Mouse (Mus musculus) liver, adult 2 months (tissue): Measurements from ENCODE around the gene Ptprn2. TPM values are rescaled to one million over a fixed set of nuclear protein-coding genes. Genes with fewer than 3 reads are reported as not detected.
A peak's percentile ranks its signal among the peaks of the same experiment; 100 is the strongest.

Experiments used
- DNase-seq: peaks from one replicate; pipeline ENCODE4 v3.0.0-alpha.2; 2011; ENCODE audit warnings: low read depth, low spot score; ENCODE audit errors: extremely low read depth
- H3K27ac ChIP-seq: fragments of 200-500 bp; replicated peaks from 2 replicates; pipeline ENCODE4 v1.5.1; 2012; ENCODE audit warnings: low read depth, mild to moderate bottlenecking, control low read depth, inconsistent platforms, low read length; ENCODE audit not compliant: insufficient read depth
- H3K27me3 ChIP-seq: fragments of 200-500 bp; 2 replicates; pipeline ENCODE4 v1.6.1; 2012; ENCODE audit warnings: mild to moderate bottlenecking, moderate library complexity, low read length, inconsistent platforms; ENCODE audit not compliant: control insufficient read depth, insufficient read depth
- H3K36me3 ChIP-seq: fragments of 200-500 bp; 2 replicates; pipeline ENCODE4 v1.6.1; 2012; ENCODE audit warnings: low read length, inconsistent platforms; ENCODE audit not compliant: control insufficient read depth, insufficient read depth
- H3K4me1 ChIP-seq: fragments of 200-500 bp; 2 replicates; pipeline ENCODE4 v1.6.1; 2011; ENCODE audit warnings: low read length; ENCODE audit not compliant: control insufficient read depth, insufficient read depth
- H3K4me3 ChIP-seq: fragments of 200-500 bp; 2 replicates; pipeline ENCODE4 v1.5.1; 2011; ENCODE audit warnings: low read depth, mild to moderate bottlenecking, control low read depth, low read length, moderate library complexity; ENCODE audit not compliant: insufficient read depth
- H3K79me2 ChIP-seq: fragments of 200-500 bp; 2 replicates; pipeline ENCODE4 v1.6.1; 2012; ENCODE audit warnings: inconsistent platforms, mild to moderate bottlenecking, low read length, moderate library complexity; ENCODE audit not compliant: control insufficient read depth, insufficient read depth
- H3K9ac ChIP-seq: fragments of 200-500 bp; 2 replicates; pipeline ENCODE4 v1.6.1; 2012; ENCODE audit warnings: low read depth, mild to moderate bottlenecking, control low read depth, inconsistent platforms, low read length
- CTCF ChIP-seq: fragments of 200-500 bp; IDR thresholded peaks from 2 replicates; pipeline ENCODE4 v1.5.1; 2011; ENCODE audit warnings: low read depth, low read length, control low read depth
- POLR2A ChIP-seq: fragments of 200-500 bp; IDR thresholded peaks from 2 replicates; pipeline ENCODE4 v1.6.1; 2011; ENCODE audit warnings: low read length, control low read depth; ENCODE audit not compliant: insufficient read depth; ENCODE audit errors: extremely low read depth
- WGBS: fragments of 180-500 bp; shearing (Covaris S2); methylation state at CpG from one replicate; pipeline ENCODE4 v1.1.7; 2018; 5-methylcytosine and 5-hydroxymethylcytosine counted together
- polyA plus RNA-seq: library from polyadenylated mRNA; depleted of rRNA; stranded (reverse); fragments of >200 nt; gene quantifications from 2 replicates; pipeline ENCODE4 v1.2.3, GENCODE M21; 2012
- total RNA-seq: library from RNA; depleted of rRNA; stranded (reverse); fragments of >200 nt; gene quantifications from 2 replicates; pipeline ENCODE4 v1.2.3, GENCODE M21; 2014

Gene Ptprn2
- total and polyA plus RNA-seq, 2 experiments, result 0.06 TPM; not detected in 1

DNA sequence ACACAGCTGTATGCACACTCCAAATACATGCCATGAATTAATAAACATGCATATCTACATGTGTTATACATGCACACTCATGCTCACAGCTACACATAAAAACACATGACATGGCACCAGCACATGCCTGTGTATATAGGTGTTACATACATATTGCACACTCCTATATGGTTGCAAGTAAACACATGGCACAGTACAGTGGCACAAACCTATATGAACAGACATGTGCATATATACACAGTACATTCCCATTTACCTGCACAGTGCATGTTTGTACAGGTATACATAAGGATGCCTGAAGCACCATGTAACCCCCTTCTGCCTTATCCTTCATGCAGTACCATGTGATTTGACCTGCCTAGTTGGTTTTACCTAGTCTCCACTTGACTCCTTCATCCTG, 255.8 kb downstream of the Ptprn2 start:
- Histone ChIP-seq H3K4me1 (no peaks in the 10 kb centered on the region), H3K9ac (no peak overlapping the region), H3K4me3 (no peak overlapping the region), H3K36me3 (no peaks in the 10 kb centered on the region), H3K27ac (no peak overlapping the region), H3K27me3 (no peaks in the 10 kb centered on the region), H3K79me2 (no peaks in the 10 kb centered on the region)
- no peak for DNase-seq
- TF ChIP-seq CTCF (no peak), POLR2A (no peak)

DNA sequence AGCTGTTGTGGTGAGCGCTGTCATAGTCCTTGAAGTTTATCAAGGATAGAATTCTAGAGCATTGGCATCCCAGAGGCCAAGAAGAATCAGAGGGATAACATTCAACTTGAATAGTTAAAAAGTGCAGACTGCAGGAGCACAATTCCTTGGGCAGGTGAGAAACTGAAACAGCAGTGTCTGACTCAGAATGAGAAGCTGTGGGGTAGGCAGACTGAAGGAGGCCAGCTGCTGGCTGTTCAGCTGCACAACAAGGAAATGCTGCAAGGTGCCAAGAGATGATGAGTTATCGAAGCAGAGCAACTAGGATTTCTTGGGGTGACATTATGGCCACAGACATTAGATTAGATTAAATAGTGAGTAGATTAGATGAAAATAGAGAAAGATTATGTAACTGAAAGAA, 260.9 kb downstream of the Ptprn2 start:
- no peaks in the 10 kb centered on the region for H3K79me2 ChIP-seq
- H3K36me3 ChIP-seq, result no peaks in the 10 kb centered on the region
- TF ChIP-seq POLR2A (no peak), CTCF (no peak)
- H3K4me3 ChIP-seq, result no peak overlapping the region
- H3K27me3 ChIP-seq, result no peaks in the 10 kb centered on the region
- DNase-seq, result no peak
- H3K27ac ChIP-seq, result no peak overlapping the region
- 93% methylated on average over 2 of the region's 2 CpGs for WGBS
- H3K9ac ChIP-seq, result no peak overlapping the region
- H3K4me1 ChIP-seq, result no peaks in the 10 kb centered on the region

DNA sequence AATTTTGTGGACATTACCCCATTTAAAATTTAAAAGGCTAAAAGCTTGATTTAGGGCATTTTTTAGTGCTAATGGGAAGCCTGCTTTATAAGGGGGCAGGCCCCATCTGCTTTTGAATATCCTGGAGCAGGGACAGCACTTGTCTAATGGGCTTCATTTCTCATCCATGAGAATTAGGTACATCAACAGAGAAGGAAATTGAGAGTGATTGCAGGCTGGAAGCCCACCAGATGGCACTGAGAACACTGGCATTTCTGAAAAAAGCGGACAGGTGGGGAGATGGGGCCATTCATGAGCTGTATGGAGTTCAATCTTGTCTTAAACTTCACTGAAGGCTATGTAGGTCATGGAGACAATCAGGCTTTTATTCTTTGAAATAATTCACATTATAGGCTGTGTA, 267.3 kb downstream of the Ptprn2 start:
- no peak for DNase-seq
- 91% methylated on average over 1 of the region's 1 CpGs for WGBS
- Histone ChIP-seq H3K79me2 (no peaks in the 10 kb centered on the region), H3K27me3 (no peaks in the 10 kb centered on the region), H3K9ac (no peak overlapping the region), H3K4me1 (no peaks in the 10 kb centered on the region), H3K4me3 (no peak overlapping the region), H3K36me3 (no peaks in the 10 kb centered on the region), H3K27ac (no peak overlapping the region)
- TF ChIP-seq CTCF (no peak), POLR2A (no peak)

DNA sequence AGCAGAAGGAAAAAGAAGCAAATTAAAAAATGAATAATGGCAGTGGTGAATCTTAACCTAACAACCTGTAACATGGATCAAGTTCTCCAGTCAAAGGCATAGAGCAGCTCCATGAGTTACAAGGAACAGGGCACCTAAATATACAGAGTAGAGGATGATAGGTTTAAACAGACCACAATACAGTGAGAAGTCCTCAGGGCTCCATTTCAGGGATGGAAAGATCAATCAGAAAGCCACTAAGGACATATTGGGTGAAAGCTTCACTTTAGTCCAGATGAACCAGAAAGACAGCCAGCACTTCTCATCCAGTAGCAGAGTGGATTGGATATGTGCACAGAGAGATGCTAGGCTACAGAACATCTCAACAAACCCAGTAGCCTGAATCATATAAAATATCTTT, 278.4 kb downstream of the Ptprn2 start:
- TF ChIP-seq CTCF (no peak), POLR2A (no peak)
- H3K4me3 ChIP-seq, result no peak overlapping the region
- H3K9ac ChIP-seq, result no peak overlapping the region
- H3K4me1 ChIP-seq, result no peaks in the 10 kb centered on the region
- H3K79me2 ChIP-seq, result no peaks in the 10 kb centered on the region
- H3K27ac ChIP-seq, result no peak overlapping the region
- no peaks in the 10 kb centered on the region for H3K27me3 ChIP-seq
- no peak for DNase-seq
- H3K36me3 ChIP-seq, result no peaks in the 10 kb centered on the region

DNA sequence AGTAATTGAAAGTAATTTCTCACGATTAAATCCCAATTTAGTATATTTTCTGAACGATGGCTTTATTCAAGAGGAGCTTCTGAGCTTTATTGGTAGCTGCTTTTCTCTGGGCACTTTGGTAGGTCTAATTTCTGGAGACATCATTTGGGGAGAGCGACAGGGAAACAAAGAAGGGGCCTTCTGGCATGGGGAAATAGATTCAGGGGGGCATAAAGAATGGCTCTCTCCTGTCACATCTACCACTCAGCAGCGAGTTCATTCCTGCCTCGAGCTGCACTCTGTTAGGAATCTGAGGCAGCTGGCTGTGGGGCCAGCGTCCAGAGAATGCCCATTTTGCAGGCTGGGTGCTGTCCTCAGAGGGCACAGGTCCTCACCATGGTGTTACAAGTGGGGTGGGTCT, 285.4 kb downstream of the Ptprn2 start:
- Histone ChIP-seq H3K79me2 (no peaks in the 10 kb centered on the region), H3K9ac (no peak overlapping the region), H3K4me3 (no peak overlapping the region), H3K36me3 (no peaks in the 10 kb centered on the region), H3K27me3 (no peaks in the 10 kb centered on the region), H3K27ac (no peak overlapping the region), H3K4me1 (peaks cover 13% of the 10 kb centered on the region)
- DNase-seq, result no peak
- no peak for TF ChIP-seq POLR2A
- no peak for TF ChIP-seq CTCF
- WGBS, result 86% methylated on average over 6 of the region's 6 CpGs

DNA sequence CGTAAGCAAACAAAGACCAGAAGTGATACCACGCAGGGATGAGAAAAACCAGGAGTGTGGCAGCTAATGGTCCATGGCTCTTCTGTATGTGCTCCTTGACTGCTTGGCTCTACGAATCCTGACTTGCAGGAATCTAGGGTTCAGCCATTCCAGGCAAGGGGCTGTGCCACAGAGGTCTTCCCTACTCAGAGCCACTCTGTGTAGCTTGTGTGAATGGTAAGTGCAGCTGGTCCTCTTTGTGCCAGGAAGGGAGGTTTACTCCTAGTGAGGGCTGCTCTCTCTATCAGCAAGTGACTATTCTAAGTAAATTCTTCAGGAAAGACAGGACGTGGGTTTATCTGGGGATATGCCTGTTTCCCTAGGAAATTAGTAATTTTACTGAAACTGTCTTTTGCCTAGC, 286.0 kb downstream of the Ptprn2 start:
- Histone ChIP-seq H3K4me3 (no peak overlapping the region), H3K36me3 (no peaks in the 10 kb centered on the region), H3K79me2 (no peaks in the 10 kb centered on the region), H3K4me1 (peaks cover 13% of the 10 kb centered on the region), H3K27ac (peak overlapping the region; percentile 70), H3K9ac (no peak overlapping the region), H3K27me3 (no peaks in the 10 kb centered on the region)
- 81% methylated on average over 4 of the region's 4 CpGs for WGBS
- TF ChIP-seq CTCF (no peak), POLR2A (no peak)
- no peak for DNase-seq
